7 mouse cellular contexts compared by ENCODE assay signal in the genomic region with DNA sequence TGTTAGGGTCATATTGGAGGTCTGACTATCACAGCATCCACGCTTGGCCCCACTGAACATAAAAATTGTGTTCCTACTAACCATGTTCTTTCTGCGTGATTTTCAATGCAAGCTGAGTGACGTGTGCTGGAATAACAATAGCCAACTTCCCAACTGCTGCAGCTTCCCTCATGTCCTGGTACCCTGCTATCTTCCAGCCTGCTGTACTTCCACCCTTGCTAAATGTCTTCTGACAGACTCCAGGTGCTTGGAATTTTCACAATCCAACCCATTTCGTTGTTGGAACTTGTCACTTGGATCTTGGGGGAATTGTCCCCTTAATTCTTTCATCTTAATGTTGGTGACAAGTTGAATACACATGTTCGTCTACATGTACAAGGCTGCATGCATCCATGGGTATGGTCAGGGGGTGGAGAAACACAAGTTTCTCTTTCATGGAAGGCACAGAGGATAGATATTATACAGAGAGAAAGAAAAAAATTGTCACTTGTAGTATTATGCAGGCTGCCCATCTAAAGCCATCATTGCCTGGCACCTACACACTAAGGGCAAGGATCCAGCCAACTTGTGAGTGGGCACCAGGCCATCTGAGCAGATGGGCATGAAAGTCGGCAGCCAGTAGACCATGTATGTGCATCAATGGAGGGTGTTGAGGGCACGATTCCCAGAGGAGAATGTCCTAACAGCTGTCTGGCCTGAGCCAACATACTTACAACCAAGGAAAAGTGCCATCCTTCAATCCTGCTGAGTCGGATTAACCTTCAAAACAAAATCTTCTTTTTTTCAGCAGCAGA.
A peak's percentile ranks its signal among the peaks of the same experiment; 100 is the strongest.
DNase-seq lines count a peak whose midpoint lies in the region; ATAC-seq lines count a peak whose summit lies in the region.

No protein-coding gene starts in this region.

- DNase-seq in cerebellum, adult 9-11 months = peak; percentile 54
- peak; percentile 24 for DNase-seq in heart, adult 8-10 months (ENCODE audit: low spot score)
- peak; percentile 31 to 73 for DNase-seq in left cerebral cortex, postnatal 10 days (ENCODE audit: extremely low spot score in 1 of 2, low spot score in 2 of 2)
- no peak for DNase-seq in spleen, adult 18-20 months
- DNase-seq in kidney, postnatal 4 days = no peak
- no peak for DNase-seq in lung, postnatal 14 days

- peak; percentile 40; the same call in 1 of the 2 replicates for ATAC-seq in cerebellum, adult (ENCODE audit: insufficient number of reproducible peaks, low FRiP score, low TSS enrichment)

- intact Hi-C loops in left cerebral cortex, postnatal 10 days (cut with DNase I) = no loop called here

Comparison
In these comparisons a context has a peak if more than half of its experiments do, and no peak if none do; other contexts are left out.
1. DNase-seq: peak in cerebellum, adult 9-11 months (single experiment), heart, adult 8-10 months (single experiment) and left cerebral cortex, postnatal 10 days (2 of 2); none in spleen, adult 18-20 months (0 of 2), kidney, postnatal 4 days (0 of 2) and lung, postnatal 14 days (single experiment).